Mouse (Mus musculus): Measurements from ENCODE around the gene Plekhh1. TPM values are rescaled to one million over a fixed set of nuclear protein-coding genes. Genes with fewer than 3 reads are reported as not detected.
"Not testable (repeated sequence)": the region's sequence is repeated elsewhere in the genome, so short reads cannot be mapped to it uniquely, and the experiment has no call there.

The Plekhh1 gene
- polyA plus RNA-seq, 1 experiment from 2014 or later: 3.5 TPM

DNA sequence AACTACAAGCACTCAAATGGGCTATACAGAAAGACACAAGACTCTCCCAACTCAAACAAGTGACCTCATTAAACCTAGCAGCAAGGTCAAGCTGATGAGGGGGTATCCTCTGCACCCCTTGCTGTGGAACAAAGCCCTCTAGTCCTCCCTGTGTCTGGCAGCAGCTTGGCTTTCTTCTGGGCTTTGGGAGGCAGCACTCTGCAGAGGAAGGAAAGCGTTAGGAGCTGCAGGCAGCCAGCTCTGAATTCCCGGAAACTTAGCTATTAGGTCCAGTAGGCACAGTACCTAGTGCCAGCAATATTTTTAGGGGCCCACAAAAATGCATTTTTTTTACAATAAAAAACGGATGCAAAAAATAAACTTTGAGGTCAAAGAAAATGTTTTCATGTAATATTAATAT is 18.4 kb upstream of the Plekhh1 start:
- DNase-seq (ENCODE audit: low spot score): no peak
- 37% methylated on average over 3 of the region's 3 CpGs for WGBS
- Histone ChIP-seq H3K27ac (replicated peaks; ENCODE audit: low read depth, low read length) (no peak overlapping the region), H3K9ac (replicated peaks; ENCODE audit: low read length) (no peak overlapping the region), H3K4me3 (ENCODE audit: low read depth, low read length) (no peak overlapping the region), H3K27me3 (ENCODE audit: control insufficient read depth, insufficient read depth, low read length) (peaks cover 9% of the 10 kb centered on the region), H3K36me3 (replicated peaks; ENCODE audit: control insufficient read depth, insufficient read depth, low read depth, low read length) (no peaks in the 10 kb centered on the region), H3K4me2 (ENCODE audit: low read depth, low read length) (no peak overlapping the region), H3K9me3 (replicated peaks; ENCODE audit: control insufficient read depth, low read length) (no peaks in the 10 kb centered on the region), H3K4me1 (ENCODE audit: control insufficient read depth, insufficient read depth, low read length) (no peaks in the 10 kb centered on the region)
- no peak for ATAC-seq (replicated peaks; ENCODE audit: insufficient number of reproducible peaks, low FRiP score, low TSS enrichment, low read depth)

DNA sequence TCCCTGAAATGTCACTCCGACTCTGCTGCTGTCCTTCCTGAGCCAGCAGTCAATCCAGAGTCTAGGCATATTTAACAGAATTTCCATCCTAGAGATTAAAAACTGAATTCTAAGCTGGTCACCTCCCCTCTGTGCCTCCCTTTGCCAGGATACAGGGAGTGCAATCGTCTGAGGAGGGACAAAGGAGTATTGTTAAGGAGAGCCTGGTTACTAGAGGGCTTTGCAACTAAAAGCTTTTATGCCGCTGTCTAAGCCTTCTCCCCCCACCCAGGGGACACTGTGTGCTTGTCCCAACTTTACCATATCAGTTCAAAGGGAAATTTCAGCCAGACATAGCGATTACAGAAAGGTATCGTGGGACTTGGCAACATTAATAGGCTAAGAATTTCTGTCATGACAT is 12.9 kb upstream of the Plekhh1 start:
- WGBS: 20% methylated on average over 5 of the region's 5 CpGs
- DNase-seq (ENCODE audit: low spot score): peak; percentile 6
- Histone ChIP-seq H3K27me3 (ENCODE audit: control insufficient read depth, insufficient read depth, low read length) (no peaks in the 10 kb centered on the region), H3K4me3 (ENCODE audit: low read depth, low read length) (no peak overlapping the region), H3K4me2 (ENCODE audit: low read depth, low read length) (no peak overlapping the region), H3K9me3 (replicated peaks; ENCODE audit: control insufficient read depth, low read length) (no peaks in the 10 kb centered on the region), H3K9ac (replicated peaks; ENCODE audit: low read length) (no peak overlapping the region), H3K36me3 (replicated peaks; ENCODE audit: control insufficient read depth, insufficient read depth, low read depth, low read length) (no peaks in the 10 kb centered on the region), H3K27ac (replicated peaks; ENCODE audit: low read depth, low read length) (no peak overlapping the region), H3K4me1 (ENCODE audit: control insufficient read depth, insufficient read depth, low read length) (no peaks in the 10 kb centered on the region)
- ATAC-seq (replicated peaks; ENCODE audit: insufficient number of reproducible peaks, low FRiP score, low TSS enrichment, low read depth): no peak

DNA sequence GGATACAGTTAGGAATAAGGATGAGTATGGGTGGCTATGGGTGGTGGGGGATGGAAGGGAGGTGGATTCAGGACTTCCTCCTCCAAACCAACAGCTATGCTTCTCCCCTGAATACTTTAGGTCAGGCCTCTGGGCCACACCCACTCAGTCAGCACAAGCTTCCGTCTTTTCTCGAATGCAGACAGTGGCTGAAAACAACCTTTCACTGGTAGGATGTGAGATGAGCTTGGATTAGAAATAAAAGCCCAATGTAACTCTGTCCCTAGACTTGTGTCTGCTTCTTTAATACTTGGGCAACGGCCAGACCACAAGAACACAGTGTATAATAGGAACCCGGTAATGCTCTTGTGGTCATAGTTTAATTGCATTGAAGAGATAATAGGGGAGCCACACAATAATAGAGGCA is 11.0 kb upstream of the Plekhh1 start:
- no peaks in the 10 kb centered on the region for H3K36me3 ChIP-seq (replicated peaks; ENCODE audit: control insufficient read depth, insufficient read depth, low read depth, low read length)
- no peaks in the 10 kb centered on the region for H3K9me3 ChIP-seq (replicated peaks; ENCODE audit: control insufficient read depth, low read length)
- H3K4me1 ChIP-seq (ENCODE audit: control insufficient read depth, insufficient read depth, low read length): no peaks in the 10 kb centered on the region
- no peak for DNase-seq (ENCODE audit: low spot score)
- no peak overlapping the region for H3K4me2 ChIP-seq (ENCODE audit: low read depth, low read length)
- H3K4me3 ChIP-seq (ENCODE audit: low read depth, low read length): no peak overlapping the region
- 58% methylated on average over 4 of the region's 4 CpGs for WGBS
- ATAC-seq (replicated peaks; ENCODE audit: insufficient number of reproducible peaks, low FRiP score, low TSS enrichment, low read depth): no peak
- H3K27ac ChIP-seq (replicated peaks; ENCODE audit: low read depth, low read length): no peak overlapping the region
- H3K9ac ChIP-seq (replicated peaks; ENCODE audit: low read length): no peak overlapping the region
- H3K27me3 ChIP-seq (ENCODE audit: control insufficient read depth, insufficient read depth, low read length): no peaks in the 10 kb centered on the region

DNA sequence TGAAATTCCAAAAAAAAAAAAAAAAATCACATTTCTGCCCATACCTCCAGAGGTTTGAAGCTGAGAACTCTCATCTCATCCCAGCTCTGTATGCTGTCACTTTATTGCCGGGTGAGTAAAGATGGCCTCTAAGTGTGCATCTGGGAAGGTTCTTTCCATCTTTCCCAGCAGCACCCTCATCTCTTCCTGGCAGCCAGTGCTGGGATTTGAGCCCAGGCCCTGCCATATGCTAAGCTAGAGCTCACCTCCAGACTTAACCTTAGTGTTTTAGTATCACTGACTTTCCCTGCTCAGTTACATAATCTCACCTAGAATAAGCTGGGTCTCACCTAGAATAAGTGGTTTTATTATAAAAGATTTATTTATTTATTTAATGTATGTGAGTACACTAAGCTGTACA is 7.1 kb upstream of the Plekhh1 start:
- Histone ChIP-seq H3K27me3 (ENCODE audit: control insufficient read depth, insufficient read depth, low read length) (no peaks in the 10 kb centered on the region), H3K36me3 (replicated peaks; ENCODE audit: control insufficient read depth, insufficient read depth, low read depth, low read length) (no peaks in the 10 kb centered on the region), H3K9ac (replicated peaks; ENCODE audit: low read length) (no peak overlapping the region), H3K9me3 (replicated peaks; ENCODE audit: control insufficient read depth, low read length) (no peaks in the 10 kb centered on the region), H3K27ac (replicated peaks; ENCODE audit: low read depth, low read length) (no peak overlapping the region), H3K4me3 (ENCODE audit: low read depth, low read length) (no peak overlapping the region), H3K4me1 (ENCODE audit: control insufficient read depth, insufficient read depth, low read length) (no peaks in the 10 kb centered on the region), H3K4me2 (ENCODE audit: low read depth, low read length) (no peak overlapping the region)
- 86% methylated on average over 1 of the region's 1 CpGs for WGBS
- DNase-seq (ENCODE audit: low spot score): no peak
- ATAC-seq (replicated peaks; ENCODE audit: insufficient number of reproducible peaks, low FRiP score, low TSS enrichment, low read depth): no peak

DNA sequence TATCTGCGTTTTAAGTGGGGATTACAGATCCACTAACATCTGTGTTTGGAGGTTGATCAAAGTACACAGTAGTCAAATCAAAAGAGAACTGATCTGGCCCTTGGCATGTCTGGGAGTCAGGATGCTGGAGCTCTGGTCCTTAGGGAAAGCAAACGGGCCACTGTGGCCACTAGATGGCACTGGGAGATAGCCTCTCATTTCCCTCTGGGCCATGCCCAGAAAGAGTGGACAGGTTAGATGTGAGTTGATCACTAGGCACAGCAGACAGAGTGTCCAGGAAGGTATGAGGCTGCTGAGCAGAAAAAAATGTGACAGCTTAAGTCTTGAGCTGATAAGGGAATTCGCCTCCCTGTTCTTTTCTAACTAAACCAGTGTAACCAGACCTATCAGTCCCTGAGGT is 6.1 kb upstream of the Plekhh1 start:
- Histone ChIP-seq H3K9me3 (replicated peaks; ENCODE audit: control insufficient read depth, low read length) (no peaks in the 10 kb centered on the region), H3K4me1 (ENCODE audit: control insufficient read depth, insufficient read depth, low read length) (no peaks in the 10 kb centered on the region), H3K27ac (replicated peaks; ENCODE audit: low read depth, low read length) (no peak overlapping the region), H3K4me2 (ENCODE audit: low read depth, low read length) (no peak overlapping the region), H3K27me3 (ENCODE audit: control insufficient read depth, insufficient read depth, low read length) (no peaks in the 10 kb centered on the region), H3K4me3 (ENCODE audit: low read depth, low read length) (no peak overlapping the region), H3K9ac (replicated peaks; ENCODE audit: low read length) (no peak overlapping the region), H3K36me3 (replicated peaks; ENCODE audit: control insufficient read depth, insufficient read depth, low read depth, low read length) (no peaks in the 10 kb centered on the region)
- peak; percentile 72 for DNase-seq (ENCODE audit: low spot score)
- 11% methylated on average over 3 of the region's 3 CpGs for WGBS
- ATAC-seq (replicated peaks; ENCODE audit: insufficient number of reproducible peaks, low FRiP score, low TSS enrichment, low read depth): peak; percentile 66; the same call in 1 of the 2 replicates

DNA sequence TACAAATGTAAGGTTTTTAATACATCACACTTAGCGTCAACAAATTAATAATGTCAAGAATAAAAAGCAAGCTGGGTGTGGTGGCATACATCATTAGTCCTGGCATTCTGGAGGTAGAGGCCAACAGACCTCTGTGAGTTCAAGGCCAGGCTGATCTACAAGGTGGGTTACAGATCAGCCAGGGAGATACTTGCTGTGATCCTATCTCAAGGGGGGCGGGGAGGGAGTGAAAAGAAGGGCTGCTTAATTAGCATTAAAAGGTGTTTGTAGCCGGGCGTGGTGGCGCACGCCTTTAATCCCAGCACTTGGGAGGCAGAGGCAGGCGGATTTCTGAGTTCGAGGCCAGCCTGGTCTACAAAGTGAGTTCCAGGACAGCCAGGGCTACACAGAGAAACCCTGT is 1.4 kb upstream of the Plekhh1 start:
- not testable (repeated sequence) for H3K4me1 ChIP-seq (ENCODE audit: control insufficient read depth, insufficient read depth, low read length); H3K27ac ChIP-seq (replicated peaks; ENCODE audit: low read depth, low read length); H3K9ac ChIP-seq (replicated peaks; ENCODE audit: low read length); H3K4me2 ChIP-seq (ENCODE audit: low read depth, low read length); ATAC-seq (replicated peaks; ENCODE audit: insufficient number of reproducible peaks, low FRiP score, low TSS enrichment, low read depth); H3K36me3 ChIP-seq (replicated peaks; ENCODE audit: control insufficient read depth, insufficient read depth, low read depth, low read length); H3K9me3 ChIP-seq (replicated peaks; ENCODE audit: control insufficient read depth, low read length); DNase-seq (ENCODE audit: low spot score); H3K4me3 ChIP-seq (ENCODE audit: low read depth, low read length); H3K27me3 ChIP-seq (ENCODE audit: control insufficient read depth, insufficient read depth, low read length)
- 91% methylated on average over 8 of the region's 8 CpGs for WGBS

DNA sequence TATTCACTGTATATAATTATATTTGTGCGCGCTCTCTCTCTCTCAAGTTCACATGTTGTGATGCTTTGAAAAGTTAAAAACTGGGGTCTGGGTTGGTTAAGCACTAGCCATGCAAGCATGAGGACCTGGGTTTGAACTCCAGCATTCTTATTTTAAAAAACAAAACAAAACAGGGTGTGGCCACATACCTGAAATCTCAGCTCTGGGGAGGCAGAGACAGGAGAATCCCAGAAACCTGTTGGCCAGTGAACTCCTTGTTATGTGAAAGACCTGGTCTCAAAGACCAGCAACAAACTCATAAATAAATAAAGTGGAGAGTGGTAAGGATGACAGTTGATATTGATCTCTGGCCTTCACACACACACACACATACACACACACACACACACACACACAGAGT is 5.4 kb downstream of the Plekhh1 start:
- peaks cover 4% of the 10 kb centered on the region; the same call in 1 of the 2 replicates for H3K4me1 ChIP-seq (ENCODE audit: control insufficient read depth, insufficient read depth, low read length)
- no peak overlapping the region for H3K27ac ChIP-seq (replicated peaks; ENCODE audit: low read depth, low read length)
- no peak overlapping the region for H3K4me3 ChIP-seq (ENCODE audit: low read depth, low read length)
- no peak for ATAC-seq (replicated peaks; ENCODE audit: insufficient number of reproducible peaks, low FRiP score, low TSS enrichment, low read depth)
- H3K4me2 ChIP-seq (ENCODE audit: low read depth, low read length): no peak overlapping the region
- H3K9ac ChIP-seq (replicated peaks; ENCODE audit: low read length): no peak overlapping the region
- no peaks in the 10 kb centered on the region for H3K27me3 ChIP-seq (ENCODE audit: control insufficient read depth, insufficient read depth, low read length)
- H3K9me3 ChIP-seq (replicated peaks; ENCODE audit: control insufficient read depth, low read length): no peaks in the 10 kb centered on the region
- 97% methylated on average over 2 of the region's 2 CpGs for WGBS
- DNase-seq (ENCODE audit: low spot score): no peak
- H3K36me3 ChIP-seq (replicated peaks; ENCODE audit: control insufficient read depth, insufficient read depth, low read depth, low read length): no peaks in the 10 kb centered on the region

DNA sequence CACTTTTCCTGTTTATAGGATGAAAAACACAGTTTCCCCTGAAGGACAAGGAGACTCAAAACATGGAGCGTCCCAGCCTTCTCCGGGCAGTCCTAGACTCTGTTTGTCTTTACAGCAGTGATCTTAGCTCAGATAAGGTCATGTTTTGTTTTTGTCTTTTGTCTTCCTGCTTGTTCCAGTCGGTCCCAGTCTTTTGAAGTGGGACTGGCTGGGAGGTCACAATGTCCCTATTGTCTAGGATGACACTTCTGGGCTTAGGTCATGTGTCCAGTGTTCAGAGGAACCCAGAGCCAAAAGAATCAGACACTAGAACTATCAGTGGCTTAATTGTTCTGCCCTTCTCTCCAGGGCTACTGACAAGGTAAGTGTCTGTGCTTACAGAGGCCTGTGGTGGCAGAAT is 6.4 kb downstream of the Plekhh1 start:
- no peak for DNase-seq (ENCODE audit: low spot score)
- H3K9ac ChIP-seq (replicated peaks; ENCODE audit: low read length): no peak overlapping the region
- no peaks in the 10 kb centered on the region for H3K36me3 ChIP-seq (replicated peaks; ENCODE audit: control insufficient read depth, insufficient read depth, low read depth, low read length)
- H3K27me3 ChIP-seq (ENCODE audit: control insufficient read depth, insufficient read depth, low read length): no peaks in the 10 kb centered on the region
- no peak for ATAC-seq (replicated peaks; ENCODE audit: insufficient number of reproducible peaks, low FRiP score, low TSS enrichment, low read depth)
- no peak overlapping the region for H3K4me2 ChIP-seq (ENCODE audit: low read depth, low read length)
- no peaks in the 10 kb centered on the region for H3K4me1 ChIP-seq (ENCODE audit: control insufficient read depth, insufficient read depth, low read length)
- H3K4me3 ChIP-seq (ENCODE audit: low read depth, low read length): no peak overlapping the region
- no peaks in the 10 kb centered on the region for H3K9me3 ChIP-seq (replicated peaks; ENCODE audit: control insufficient read depth, low read length)
- no peak overlapping the region for H3K27ac ChIP-seq (replicated peaks; ENCODE audit: low read depth, low read length)
- WGBS: 10% methylated on average over 3 of the region's 3 CpGs
